Mouse (Mus musculus): ENCODE results near the gene Serpine3. TPM values are rescaled to one million over a fixed set of nuclear protein-coding genes. Genes with fewer than 3 reads are reported as not detected.

The Serpine3 gene
- polyA plus RNA-seq (2017; shearing (Covaris generic)) = not detected

DNA sequence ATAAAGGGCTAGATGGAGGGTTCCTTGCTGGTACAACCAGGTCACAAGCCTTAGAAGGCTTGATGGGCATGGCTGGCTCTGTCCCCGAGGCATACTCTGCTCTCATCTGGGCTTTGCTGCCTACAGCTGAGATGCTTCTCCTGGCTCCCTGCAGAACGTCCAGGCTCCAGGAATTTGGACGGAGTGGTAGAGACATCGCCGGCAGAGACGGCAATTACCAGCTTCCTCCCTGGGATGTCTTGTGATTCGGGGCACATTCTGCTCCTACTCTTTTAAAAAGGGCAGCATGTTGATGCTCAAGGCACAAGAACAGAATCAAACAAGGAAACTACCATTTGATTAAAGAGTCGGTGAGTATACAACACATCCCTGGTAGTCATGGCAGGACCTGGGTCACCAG, at the start of gene Serpine3:
Serpine3 (plus strand) TSS at position 301 of the 400 bp plus-strand sequence.

Other genes starting within 250 kb of the Serpine3 start
- not detected for gene Gucy1b2, start 207.4 kb upstream of the Serpine3 start, polyA plus RNA-seq (2017; shearing (Covaris generic))
- gene Fam124a, start 107.9 kb upstream of the Serpine3 start, polyA plus RNA-seq (2017; shearing (Covaris generic)) = not detected
- not detected for gene Gm4131, start 96.7 kb upstream of the Serpine3 start, polyA plus RNA-seq (2017; shearing (Covaris generic))
- 73.4 TPM for gene Ints6, start 97.5 kb downstream of the Serpine3 start, polyA plus RNA-seq (2017; shearing (Covaris generic))
- 6.5 TPM for gene Wdfy2, start 174.0 kb downstream of the Serpine3 start, polyA plus RNA-seq (2017; shearing (Covaris generic))